Mouse (Mus musculus): ENCODE results near the gene Tm4sf4. TPM values are rescaled to one million over a fixed set of nuclear protein-coding genes. Genes with fewer than 3 reads are reported as not detected.

The Tm4sf4 gene
- polyA plus RNA-seq, 1 experiment from 2014 or later = 13.2 TPM

DNA sequence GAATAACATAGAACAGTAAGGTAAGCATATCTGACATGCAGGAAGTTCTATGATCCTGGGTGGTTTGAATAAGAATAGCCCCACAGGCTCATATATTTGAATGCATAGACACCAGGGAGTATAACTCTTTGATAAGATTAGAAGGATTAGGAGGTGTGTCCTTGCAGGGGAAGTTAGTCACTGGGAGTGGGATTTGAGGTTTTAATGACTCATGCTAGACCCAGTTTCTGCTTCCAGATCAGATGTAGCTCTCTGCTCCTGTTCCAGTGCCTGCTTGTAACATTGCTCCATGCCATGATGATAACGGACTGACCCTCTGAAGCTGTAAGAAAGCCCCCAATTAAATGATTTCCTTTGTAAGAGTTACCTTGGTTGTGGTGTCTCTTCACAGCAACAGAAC, 4.5 kb upstream of the Tm4sf4 start:
- ATAC-seq (ENCODE audit: low FRiP score, low TSS enrichment) (no peak), DNase-seq (ENCODE audit: low spot score) (no peak)
- WGBS = 92% methylated on average over 1 of the region's 1 CpGs
- H3K27ac ChIP-seq (replicated peaks) = no peak overlapping the region
- H3K4me2 ChIP-seq (replicated peaks; ENCODE audit: low read depth) = no peak overlapping the region
- no peak overlapping the region for H3K4me3 ChIP-seq (ENCODE audit: low read depth, low read length)
- no peaks in the 10 kb centered on the region for H3K9me3 ChIP-seq (ENCODE audit: control insufficient read depth, low read length)
- no peaks in the 10 kb centered on the region for H3K27me3 ChIP-seq (ENCODE audit: control insufficient read depth, insufficient read depth, low read length)
- no peaks in the 10 kb centered on the region for H3K4me1 ChIP-seq (replicated peaks; ENCODE audit: control insufficient read depth, insufficient read depth)
- H3K9ac ChIP-seq (ENCODE audit: low read length) = no peak overlapping the region
- TF ChIP-seq CTCF (IDR thresholded peaks at IDR 0.05; ENCODE audit: low read depth) = no peak
- TF ChIP-seq EP300 (optimal IDR thresholded peaks at IDR 0.05) = no peak
- H3K36me3 ChIP-seq (ENCODE audit: control insufficient read depth, insufficient read depth, low read length) = no peaks in the 10 kb centered on the region

DNA sequence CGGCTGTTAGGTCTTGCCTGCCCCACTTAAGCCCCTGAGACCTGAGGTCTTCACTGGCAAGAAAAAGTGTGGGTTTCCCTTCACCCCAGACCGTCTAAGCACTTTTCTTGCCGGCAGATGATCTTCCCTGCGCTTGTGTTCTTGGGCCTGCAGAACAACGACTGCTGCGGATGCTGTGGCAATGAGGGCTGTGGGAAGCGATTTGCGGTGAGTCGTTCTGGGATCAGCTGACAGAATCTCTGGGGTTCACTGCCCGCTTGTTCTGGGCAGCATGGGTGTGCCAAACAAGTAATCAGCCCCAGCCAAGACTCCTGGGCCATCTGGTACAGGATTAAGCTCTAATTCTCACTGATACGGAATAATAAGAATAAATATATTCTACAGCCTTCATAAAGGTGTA, 1.2 kb downstream of the Tm4sf4 start:
- no peak for DNase-seq (ENCODE audit: low spot score)
- ATAC-seq (ENCODE audit: low FRiP score, low TSS enrichment) = no peak
- WGBS = 84% methylated on average over 11 of the region's 11 CpGs

GRCm38 (mm10) chr3:57428682-57429464, 3.8 kb downstream of the Tm4sf4 start:
- no peak overlapping the region for H3K4me2 ChIP-seq (replicated peaks; ENCODE audit: low read depth)
- H3K36me3 ChIP-seq (ENCODE audit: control insufficient read depth, insufficient read depth, low read length) = no peaks in the 10 kb centered on the region
- no peaks in the 10 kb centered on the region for H3K9me3 ChIP-seq (ENCODE audit: control insufficient read depth, low read length)
- TF ChIP-seq EP300 (optimal IDR thresholded peaks at IDR 0.05) = no peak
- TF ChIP-seq CTCF (IDR thresholded peaks at IDR 0.05; ENCODE audit: low read depth) = no peak
- ATAC-seq (ENCODE audit: low FRiP score, low TSS enrichment) (no peak), DNase-seq (ENCODE audit: low spot score) (no peak)
- no peak overlapping the region for H3K9ac ChIP-seq (ENCODE audit: low read length)
- no peaks in the 10 kb centered on the region for H3K4me1 ChIP-seq (replicated peaks; ENCODE audit: control insufficient read depth, insufficient read depth)
- no peak overlapping the region for H3K4me3 ChIP-seq (ENCODE audit: low read depth, low read length)
- H3K27ac ChIP-seq (replicated peaks) = no peak overlapping the region
- WGBS = 17% methylated on average over 5 of the region's 5 CpGs
- no peaks in the 10 kb centered on the region for H3K27me3 ChIP-seq (ENCODE audit: control insufficient read depth, insufficient read depth, low read length)

More for the DNA sequence above, 1.2 kb downstream of the Tm4sf4 start:
- no peak overlapping the region for H3K9ac ChIP-seq (ENCODE audit: low read length)
- no peaks in the 10 kb centered on the region for H3K4me1 ChIP-seq (replicated peaks; ENCODE audit: control insufficient read depth, insufficient read depth)
- no peaks in the 10 kb centered on the region for H3K9me3 ChIP-seq (ENCODE audit: control insufficient read depth, low read length)
- no peak overlapping the region for H3K27ac ChIP-seq (replicated peaks)
- no peaks in the 10 kb centered on the region for H3K27me3 ChIP-seq (ENCODE audit: control insufficient read depth, insufficient read depth, low read length)
- H3K4me2 ChIP-seq (replicated peaks; ENCODE audit: low read depth) = no peak overlapping the region
- no peak overlapping the region for H3K4me3 ChIP-seq (ENCODE audit: low read depth, low read length)
- TF ChIP-seq CTCF (IDR thresholded peaks at IDR 0.05; ENCODE audit: low read depth) (no peak), EP300 (optimal IDR thresholded peaks at IDR 0.05) (no peak)
- no peaks in the 10 kb centered on the region for H3K36me3 ChIP-seq (ENCODE audit: control insufficient read depth, insufficient read depth, low read length)

- Histone ChIP-seq H3K4me2 (replicated peaks; ENCODE audit: low read depth) (no peak overlapping the region), H3K4me1 (replicated peaks; ENCODE audit: control insufficient read depth, insufficient read depth) (no peaks in the 10 kb centered on the region), H3K27me3 (ENCODE audit: control insufficient read depth, insufficient read depth, low read length) (no peaks in the 10 kb centered on the region), H3K9ac (ENCODE audit: low read length) (no peak overlapping the region), H3K36me3 (ENCODE audit: control insufficient read depth, insufficient read depth, low read length) (no peaks in the 10 kb centered on the region), H3K4me3 (ENCODE audit: low read depth, low read length) (no peak overlapping the region), H3K9me3 (ENCODE audit: control insufficient read depth, low read length) (no peaks in the 10 kb centered on the region), H3K27ac (replicated peaks) (no peak overlapping the region)
- ATAC-seq (ENCODE audit: low FRiP score, low TSS enrichment) (no peak), DNase-seq (ENCODE audit: low spot score) (no peak)
- WGBS = 54% methylated on average over 4 of the region's 4 CpGs
- TF ChIP-seq CTCF (IDR thresholded peaks at IDR 0.05; ENCODE audit: low read depth) = peak; percentile 65
- no peak for TF ChIP-seq EP300 (optimal IDR thresholded peaks at IDR 0.05)
These were observed 4.4 kb downstream of the Tm4sf4 start for GRCm38 (mm10) chr3:57429486-57429885.

- ATAC-seq (ENCODE audit: low FRiP score, low TSS enrichment) (no peak), DNase-seq (ENCODE audit: low spot score) (no peak)
- TF ChIP-seq EP300 (optimal IDR thresholded peaks at IDR 0.05) = no peak
- TF ChIP-seq CTCF (IDR thresholded peaks at IDR 0.05; ENCODE audit: low read depth) = no peak
- WGBS = 57% methylated on average over 3 of the region's 3 CpGs
- H3K9me3 ChIP-seq (ENCODE audit: control insufficient read depth, low read length) = no peaks in the 10 kb centered on the region
- H3K27me3 ChIP-seq (ENCODE audit: control insufficient read depth, insufficient read depth, low read length) = no peaks in the 10 kb centered on the region
- no peaks in the 10 kb centered on the region for H3K36me3 ChIP-seq (ENCODE audit: control insufficient read depth, insufficient read depth, low read length)
- H3K4me2 ChIP-seq (replicated peaks; ENCODE audit: low read depth) = no peak overlapping the region
- H3K4me1 ChIP-seq (replicated peaks; ENCODE audit: control insufficient read depth, insufficient read depth) = no peaks in the 10 kb centered on the region
- H3K9ac ChIP-seq (ENCODE audit: low read length) = no peak overlapping the region
- H3K27ac ChIP-seq (replicated peaks) = no peak overlapping the region
- no peak overlapping the region for H3K4me3 ChIP-seq (ENCODE audit: low read depth, low read length)
These were observed 6.6 kb downstream of the Tm4sf4 start for GRCm38 (mm10) chr3:57431706-57432105.

GRCm38 (mm10) chr3:57435364-57435763, 10.2 kb downstream of the Tm4sf4 start:
- Histone ChIP-seq H3K4me3 (ENCODE audit: low read depth, low read length) (no peak overlapping the region), H3K4me2 (replicated peaks; ENCODE audit: low read depth) (no peak overlapping the region), H3K4me1 (replicated peaks; ENCODE audit: control insufficient read depth, insufficient read depth) (no peaks in the 10 kb centered on the region), H3K9ac (ENCODE audit: low read length) (no peak overlapping the region), H3K27ac (replicated peaks) (no peak overlapping the region), H3K9me3 (ENCODE audit: control insufficient read depth, low read length) (no peaks in the 10 kb centered on the region), H3K27me3 (ENCODE audit: control insufficient read depth, insufficient read depth, low read length) (no peaks in the 10 kb centered on the region), H3K36me3 (ENCODE audit: control insufficient read depth, insufficient read depth, low read length) (no peaks in the 10 kb centered on the region)
- DNase-seq (ENCODE audit: low spot score) = no peak
- TF ChIP-seq CTCF (IDR thresholded peaks at IDR 0.05; ENCODE audit: low read depth) (no peak), EP300 (optimal IDR thresholded peaks at IDR 0.05) (no peak)
- peak; percentile 84 for ATAC-seq (ENCODE audit: low FRiP score, low TSS enrichment)
- WGBS = 74% methylated on average over 8 of the region's 8 CpGs
